Mouse (Mus musculus): ENCODE data around the gene Hoxd13.

Gene Hoxd13

DNA sequence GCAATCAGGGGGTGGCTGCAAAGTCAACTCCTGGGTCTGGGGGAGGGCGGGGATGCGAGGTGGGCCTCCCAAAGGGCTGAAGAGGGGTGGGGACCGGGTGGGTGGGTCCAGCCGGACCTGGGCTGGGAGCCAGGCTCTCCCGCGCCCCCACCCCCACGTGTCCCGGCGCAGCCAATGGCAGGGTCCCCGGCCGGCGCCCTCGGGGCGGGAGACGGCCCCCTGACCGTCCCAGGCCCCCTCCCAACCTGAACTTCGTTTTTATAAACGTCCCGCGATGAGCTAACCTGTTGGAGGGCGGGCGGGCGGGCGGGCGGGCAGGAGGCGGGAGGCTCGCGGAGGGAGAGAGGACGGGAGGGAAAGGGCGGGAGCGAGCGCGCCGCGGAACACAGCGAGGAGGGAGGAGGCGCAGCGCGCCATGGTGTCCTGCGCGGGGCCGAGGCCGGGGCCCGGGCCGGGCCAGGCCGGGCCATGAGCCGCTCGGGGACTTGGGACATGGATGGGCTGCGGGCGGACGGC lies at the start of gene Hoxd13:
Hoxd13 (plus strand) TSS at position 469 of the 516 bp plus-strand sequence.
- no peak for DNase-seq (ENCODE audit: low spot score)

DNA sequence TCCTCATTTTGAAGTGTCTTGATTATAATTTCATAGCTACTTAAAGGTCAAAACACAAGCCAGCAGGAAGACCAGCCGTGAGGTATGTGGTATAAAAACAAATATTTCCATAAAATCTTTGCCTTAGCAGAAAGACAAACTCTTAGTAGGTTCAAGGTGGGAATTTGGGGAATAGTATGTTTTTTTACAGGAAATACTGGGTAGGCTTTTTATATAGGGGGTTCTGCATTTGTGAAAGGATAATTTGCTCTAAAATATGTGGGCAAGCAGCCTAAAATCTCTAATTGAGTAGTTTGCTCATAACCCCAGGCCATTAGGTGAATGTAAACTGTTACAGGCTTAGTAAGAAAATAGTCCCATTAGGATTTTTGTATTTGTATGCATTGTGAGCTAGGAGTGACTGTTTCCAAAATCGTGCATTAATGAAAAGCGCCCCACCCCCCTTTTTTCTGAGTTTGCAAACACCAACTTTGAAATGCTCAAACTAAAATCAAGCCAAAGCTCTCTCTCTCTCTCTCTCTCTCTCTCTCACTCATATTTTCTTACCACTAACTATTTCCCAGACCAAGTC lies 48.3 kb upstream of the Hoxd13 start:
- DNase-seq (ENCODE audit: low spot score) = no peak

DNA sequence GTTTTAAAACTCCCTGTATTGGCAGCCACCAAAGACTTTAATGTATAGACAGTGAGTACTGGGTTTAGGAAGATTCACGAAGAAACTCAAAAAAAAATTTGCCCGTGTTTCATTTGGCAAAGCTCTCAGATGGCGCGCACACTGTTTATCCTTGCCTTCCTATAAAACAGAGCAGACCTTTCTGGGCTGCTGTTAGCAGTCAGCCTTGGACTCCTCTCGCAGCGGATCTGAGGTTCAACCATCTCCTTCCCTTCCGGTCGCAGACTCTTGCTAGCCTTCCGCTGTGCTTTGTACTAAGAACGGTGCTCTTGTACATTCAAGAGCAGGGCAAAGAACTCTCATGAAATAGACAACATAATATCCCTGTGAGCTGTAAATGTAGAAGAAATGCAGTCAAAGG lies 47.7 kb upstream of the Hoxd13 start:
- DNase-seq (ENCODE audit: low spot score) = no peak

DNA sequence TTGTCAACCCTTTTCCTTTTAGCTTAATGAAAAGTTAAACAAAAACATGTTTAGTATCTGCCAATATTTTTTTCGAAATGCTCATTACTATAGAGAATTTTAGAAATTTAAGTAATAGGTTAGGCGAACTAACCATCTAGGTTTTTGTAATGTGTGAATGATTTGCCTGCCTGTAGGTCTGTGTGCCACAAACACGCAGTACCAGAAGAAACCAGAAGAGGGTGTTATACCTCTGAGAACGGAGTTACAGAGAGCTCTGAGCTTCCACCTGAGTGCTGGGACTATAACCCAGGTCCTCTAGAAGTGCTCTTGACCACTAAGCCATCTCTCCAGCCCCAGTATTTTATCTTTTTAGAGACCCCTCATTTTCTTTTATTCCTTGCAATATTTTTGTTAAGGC lies 32.7 kb upstream of the Hoxd13 start:
- no peak for DNase-seq (ENCODE audit: low spot score)

DNA sequence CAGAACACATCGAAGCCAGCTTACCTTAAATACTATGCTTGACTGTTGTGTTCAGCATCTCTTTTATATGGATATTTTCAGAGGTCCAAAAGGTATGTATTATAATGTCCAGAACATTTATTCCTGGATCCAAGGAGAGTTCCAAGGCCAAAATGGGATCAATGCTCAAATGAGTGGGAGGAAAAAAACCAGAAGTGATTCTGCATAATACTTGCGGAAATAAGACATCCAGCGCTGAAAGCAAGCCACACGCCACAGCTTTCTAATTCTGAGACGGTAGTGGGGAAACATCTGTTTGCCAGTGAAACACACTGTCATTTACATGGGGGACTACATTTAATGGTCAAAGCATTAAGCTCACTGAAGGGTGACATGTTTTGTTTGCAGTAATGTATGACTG lies 25.7 kb upstream of the Hoxd13 start:
- no peak for DNase-seq (ENCODE audit: low spot score)

DNA sequence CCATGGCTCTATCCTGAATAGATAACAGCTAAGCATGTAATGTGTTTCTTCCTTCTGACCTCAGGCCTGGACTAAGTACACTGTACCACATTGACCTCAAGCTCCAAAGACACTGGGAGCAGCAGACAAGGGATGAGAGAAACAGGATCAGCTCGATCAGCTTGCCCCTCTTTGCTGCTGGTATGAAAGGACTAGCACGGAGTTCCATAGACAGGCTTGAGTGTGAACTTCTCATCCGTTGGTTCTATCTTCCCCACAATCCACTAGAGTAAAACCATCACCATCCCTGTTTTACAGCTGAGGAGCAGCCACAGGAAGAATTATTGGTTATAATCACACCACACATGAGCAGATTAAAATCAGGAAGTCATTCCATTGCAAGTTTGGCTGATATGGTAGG lies 22.5 kb upstream of the Hoxd13 start:
- no peak for DNase-seq (ENCODE audit: low spot score)

GRCm38 (mm10) chr2:74647082-74647864 lies 20.8 kb upstream of the Hoxd13 start:
- no peak for DNase-seq (ENCODE audit: low spot score)

GRCm38 (mm10) chr2:74652996-74653340 lies 15.1 kb upstream of the Hoxd13 start:
- DNase-seq (ENCODE audit: low spot score) = no peak

DNA sequence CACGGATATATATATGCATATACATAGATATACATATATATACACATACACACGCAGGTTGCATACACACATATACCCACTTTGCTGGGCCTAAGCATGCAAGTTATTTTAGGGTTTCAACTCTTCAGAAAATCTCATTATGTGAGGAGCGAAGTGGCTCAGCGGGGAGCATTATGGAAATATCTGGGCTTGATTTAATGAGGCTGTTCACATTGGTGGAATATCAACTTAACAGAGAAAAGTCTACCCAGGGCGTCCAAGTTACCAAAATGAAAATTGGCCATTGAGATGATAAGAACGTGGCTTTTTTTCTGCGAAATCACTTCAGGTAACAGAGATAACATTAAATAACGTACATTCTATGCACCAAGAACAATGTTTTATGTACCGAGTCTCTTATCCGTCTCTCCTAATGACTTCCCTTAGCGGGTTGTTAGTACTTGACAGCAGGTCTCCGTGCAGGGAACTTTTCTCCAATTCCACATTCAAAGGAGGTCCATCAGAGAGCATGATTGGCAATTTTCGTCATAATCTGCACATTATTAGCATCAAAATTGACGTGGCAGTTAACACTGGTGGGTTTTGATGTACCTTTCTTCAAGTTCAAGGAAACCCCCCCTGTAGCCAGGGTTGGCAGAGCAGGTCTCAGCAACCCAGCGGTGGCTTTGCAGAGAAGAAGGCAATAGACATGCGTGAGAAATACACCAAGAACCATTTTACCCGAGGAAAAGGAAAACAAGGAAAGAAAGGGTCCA lies 14.2 kb upstream of the Hoxd13 start:
- DNase-seq (ENCODE audit: low spot score) = no peak

- no peak for DNase-seq (ENCODE audit: low spot score)
Measured at GRCm38 (mm10) chr2:74654743-74655419, 13.2 kb upstream of the Hoxd13 start.

- no peak for DNase-seq (ENCODE audit: low spot score)
Measured at GRCm38 (mm10) chr2:74655420-74655781, 12.7 kb upstream of the Hoxd13 start.

DNA sequence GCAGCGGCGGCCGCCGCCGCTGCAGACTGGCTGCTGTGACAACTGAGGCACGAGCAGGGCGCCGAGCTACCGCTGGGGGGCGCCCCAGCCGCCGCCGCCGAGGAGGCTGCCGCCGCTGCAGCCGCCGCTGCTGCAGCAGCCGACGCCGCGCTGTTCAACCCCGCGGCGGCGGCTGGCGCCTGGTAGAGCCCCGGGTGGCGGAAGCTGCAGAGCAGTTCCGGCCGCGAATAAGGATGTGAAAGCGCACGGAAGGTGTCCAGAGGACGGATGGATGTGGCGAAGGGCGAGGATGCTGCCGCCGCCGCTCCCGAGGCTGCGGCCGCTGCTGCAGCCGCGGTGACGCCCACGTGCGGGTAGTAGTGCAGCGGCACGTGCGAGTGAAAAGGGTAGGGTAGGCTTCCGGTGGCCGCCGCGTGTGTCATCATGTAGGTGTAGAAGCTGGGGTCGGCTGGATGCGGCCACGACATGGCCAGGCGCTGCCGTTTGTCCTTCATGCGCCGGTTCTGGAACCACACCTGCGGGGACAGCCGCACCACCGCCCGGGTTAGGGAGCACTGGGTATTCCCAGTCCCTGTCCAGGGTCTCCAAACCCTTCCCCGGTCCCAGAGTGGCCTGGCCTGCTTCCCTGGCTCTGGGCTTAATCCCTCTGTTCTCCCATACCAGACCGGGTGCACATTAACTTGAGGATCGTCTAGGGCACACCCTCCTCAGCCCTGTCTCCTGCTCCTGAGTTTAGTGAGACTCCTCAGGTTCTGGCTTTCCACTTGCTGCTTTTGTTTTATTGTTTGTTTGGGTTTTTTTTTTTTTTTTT lies 12.1 kb upstream of the Hoxd13 start:
- no peak for DNase-seq (ENCODE audit: low spot score)

- DNase-seq (ENCODE audit: low spot score) = no peak
Measured at GRCm38 (mm10) chr2:74656632-74657021, 11.5 kb upstream of the Hoxd13 start.

DNA sequence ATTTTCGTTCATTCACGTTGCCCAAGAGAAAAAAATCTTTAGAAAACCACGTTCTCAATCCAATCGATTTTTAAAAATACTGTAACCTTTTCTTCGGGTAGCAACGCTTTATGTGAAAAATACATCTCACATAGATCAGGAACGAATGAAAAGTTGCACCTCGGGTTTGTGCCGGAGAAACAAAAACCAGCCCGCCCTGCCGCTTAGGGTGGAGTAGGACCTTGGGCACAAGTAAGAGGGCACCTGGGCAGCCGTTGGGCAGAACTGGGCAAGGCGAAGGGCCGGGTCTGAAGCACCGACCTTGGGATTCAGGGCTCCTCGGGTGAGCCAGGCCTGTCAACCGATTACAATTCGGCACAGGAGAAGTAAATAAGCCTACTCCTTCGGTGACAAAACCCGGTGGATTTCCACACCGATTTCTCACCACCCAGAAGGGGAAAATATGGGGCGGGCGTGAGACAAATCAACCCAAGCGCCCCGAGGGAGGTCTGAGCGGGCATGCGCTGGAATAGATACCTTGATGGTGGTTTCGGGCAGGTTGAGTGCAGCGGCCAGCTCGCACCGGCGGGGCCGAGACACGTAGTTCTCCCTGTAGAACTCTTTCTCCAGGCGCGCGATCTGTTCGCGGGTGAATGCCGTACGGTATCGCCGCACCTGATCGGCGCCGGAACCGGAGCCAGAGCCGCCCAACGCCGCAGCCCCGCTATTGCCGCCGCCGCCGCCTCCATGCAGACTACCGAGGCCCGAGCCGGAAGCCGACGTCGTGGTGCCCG lies 10.7 kb upstream of the Hoxd13 start:
- DNase-seq (ENCODE audit: low spot score) = no peak

- no peak for DNase-seq (ENCODE audit: low spot score)
Measured at GRCm38 (mm10) chr2:74658024-74658666, 10.0 kb upstream of the Hoxd13 start.

DNA sequence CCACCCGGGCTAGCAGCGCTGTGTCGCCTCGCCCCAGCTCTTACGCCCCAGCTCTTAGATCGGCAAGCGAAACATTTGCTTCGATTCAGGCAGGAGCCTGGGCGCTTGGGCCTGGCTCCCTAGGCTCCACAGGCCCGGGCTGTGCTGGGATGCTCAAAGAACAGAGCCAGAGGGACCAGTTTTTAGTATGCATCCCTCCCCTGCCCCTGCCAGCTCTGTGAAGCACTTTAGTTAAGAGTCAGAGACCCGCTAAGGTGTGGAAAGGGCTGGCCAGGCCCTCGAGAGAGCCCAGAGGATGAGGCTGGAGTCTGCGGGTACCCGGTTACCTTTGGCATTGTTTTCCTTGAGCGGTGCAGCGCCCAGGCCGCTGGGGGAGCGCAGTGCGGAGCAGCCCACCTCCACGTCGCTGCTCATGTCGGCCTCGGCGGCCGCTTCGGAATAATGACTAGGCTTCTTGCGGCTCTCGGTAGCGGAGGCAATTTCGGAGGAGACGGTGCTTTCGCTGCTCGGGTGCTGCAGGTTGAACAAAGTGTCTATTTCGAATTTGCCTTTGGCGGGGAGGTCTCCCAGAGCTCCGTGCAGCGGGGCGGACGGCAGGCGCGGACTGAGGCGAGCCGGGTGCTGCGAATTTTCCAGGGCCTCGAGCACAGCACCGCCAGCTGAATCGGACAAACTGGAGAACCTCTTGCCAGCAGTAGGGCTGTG lies 9.3 kb upstream of the Hoxd13 start:
- no peak for DNase-seq (ENCODE audit: low spot score)

DNA sequence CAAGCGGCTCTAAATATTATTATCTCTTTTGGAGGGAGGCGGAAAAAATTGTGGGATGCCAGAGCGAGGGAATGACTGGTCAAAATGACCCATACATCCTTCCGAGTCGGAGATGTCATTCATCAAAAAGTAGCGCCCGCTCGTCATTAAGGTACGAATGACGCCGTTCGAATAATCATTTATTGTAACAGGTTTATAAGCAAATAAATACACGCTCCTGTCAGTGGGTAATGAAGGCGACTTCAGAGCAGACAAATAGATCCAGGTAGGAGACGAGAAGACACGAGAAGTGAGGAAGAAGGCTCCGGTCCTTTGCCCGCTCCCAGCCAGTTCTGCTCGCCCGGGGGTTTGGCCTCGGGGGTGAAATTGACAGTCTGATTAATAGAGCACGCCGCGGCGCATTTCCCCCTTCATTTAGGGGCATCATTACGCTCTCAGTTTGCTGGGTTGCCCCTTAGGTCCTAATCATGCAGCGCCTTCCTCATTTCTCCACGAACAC lies 8.6 kb upstream of the Hoxd13 start, which contains the start of gene Evx2:
Evx2 (minus strand) TSS at position 51 of the 499 bp plus-strand sequence.
- no peak for DNase-seq (ENCODE audit: low spot score)

DNA sequence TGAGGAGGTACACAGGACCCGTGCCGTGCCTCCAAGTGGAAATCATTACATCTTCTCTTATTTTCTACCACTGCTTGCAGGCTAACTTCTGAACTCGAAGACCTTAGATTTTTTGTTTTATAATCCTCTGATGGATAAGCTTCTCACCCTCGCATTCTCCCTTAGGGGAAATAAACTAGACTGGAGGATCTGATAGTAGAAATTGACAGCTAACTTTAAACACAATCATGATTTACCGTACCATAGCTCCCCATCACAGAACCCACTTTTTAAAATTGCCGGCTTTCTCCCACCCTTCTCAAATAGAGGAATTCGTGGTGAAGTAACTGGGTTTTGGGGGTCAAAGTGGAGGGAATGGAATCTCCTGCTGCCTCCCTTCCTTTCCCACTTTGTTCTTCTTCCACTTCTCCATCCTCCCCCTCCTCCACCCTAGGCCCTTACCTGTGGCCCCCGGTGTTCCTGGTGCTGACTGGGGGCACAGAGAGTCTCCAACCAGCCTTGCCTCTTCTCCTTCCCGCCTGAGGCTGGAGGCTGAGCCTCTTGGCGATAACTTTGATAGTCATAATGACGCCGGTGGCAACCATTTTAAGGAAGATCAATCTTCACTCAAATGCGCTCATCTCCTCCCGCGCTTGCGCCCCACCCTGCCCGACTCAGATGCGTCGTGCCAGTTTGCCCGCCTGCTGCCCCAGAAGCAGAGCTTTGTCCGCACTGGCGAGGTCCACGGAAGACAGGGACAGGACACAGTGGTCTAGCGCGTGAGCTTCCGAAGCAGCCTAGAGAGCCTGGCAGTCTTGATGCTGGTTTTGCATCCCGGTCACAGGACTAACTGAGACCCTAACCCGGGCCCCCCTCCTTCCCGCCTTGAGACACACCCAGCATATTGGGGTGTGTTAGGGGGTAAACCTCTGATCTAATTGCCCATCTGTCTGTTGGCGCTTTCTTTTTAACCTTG lies 7.4 kb upstream of the Hoxd13 start:
- no peak for DNase-seq (ENCODE audit: low spot score)

Data from MN1 (cell line).